Mouse (Mus musculus): Measurements from ENCODE around the gene Brap. TPM values are rescaled to one million over a fixed set of nuclear protein-coding genes. Genes with fewer than 3 reads are reported as not detected.
"Not testable (repeated sequence)": the region's sequence is repeated elsewhere in the genome, so short reads cannot be mapped to it uniquely, and the experiment has no call there.

Brap gene
- polyA plus RNA-seq, 1 experiment from 2014 or later, result 22.7 TPM

GRCm38 (mm10) chr5:121690482-121691211 lies 30.3 kb downstream of the Brap start:
- Histone ChIP-seq H3K4me3 (ENCODE audit: low read depth, low read length) (no peak overlapping the region), H3K27ac (ENCODE audit: low read length) (peak overlapping the region; percentile 80), H3K9me3 (replicated peaks; ENCODE audit: control insufficient read depth, low read length) (no peaks in the 10 kb centered on the region), H3K36me3 (ENCODE audit: control insufficient read depth, insufficient read depth) (peaks cover 11% of the 10 kb centered on the region), H3K4me1 (ENCODE audit: control insufficient read depth, low read depth, low read length) (no peaks in the 10 kb centered on the region; the same call in 1 of the 2 replicates), H3K9ac (ENCODE audit: low read depth, low read length) (no peak overlapping the region), H3K4me2 (ENCODE audit: low read depth, low read length) (no peak overlapping the region), H3K27me3 (ENCODE audit: control insufficient read depth, insufficient read depth, low read depth, low read length) (no peaks in the 10 kb centered on the region)
- peak; percentile 80 for ATAC-seq (ENCODE audit: low read depth)
- WGBS (ENCODE audit: insufficient replicate concordance), result 60% methylated on average over 7 of the region's 7 CpGs

- not testable (repeated sequence) for ATAC-seq (ENCODE audit: low read depth); H3K9me3 ChIP-seq (replicated peaks; ENCODE audit: control insufficient read depth, low read length); H3K9ac ChIP-seq (ENCODE audit: low read depth, low read length); H3K4me3 ChIP-seq (ENCODE audit: low read depth, low read length); H3K36me3 ChIP-seq (ENCODE audit: control insufficient read depth, insufficient read depth); H3K4me1 ChIP-seq (ENCODE audit: control insufficient read depth, low read depth, low read length); H3K27me3 ChIP-seq (ENCODE audit: control insufficient read depth, insufficient read depth, low read depth, low read length); H3K4me2 ChIP-seq (ENCODE audit: low read depth, low read length)
- WGBS (ENCODE audit: insufficient replicate concordance), result 74% methylated on average over 7 of the region's 7 CpGs
- H3K27ac ChIP-seq (ENCODE audit: low read length), result peak overlapping the region; percentile 5; the same call in 1 of the 2 replicates
Measured at GRCm38 (mm10) chr5:121691436-121691835, 31.1 kb downstream of the Brap start.

- Histone ChIP-seq H3K9ac (ENCODE audit: low read depth, low read length) (no peak overlapping the region), H3K4me3 (ENCODE audit: low read depth, low read length) (no peak overlapping the region), H3K27me3 (ENCODE audit: control insufficient read depth, insufficient read depth, low read depth, low read length) (no peaks in the 10 kb centered on the region), H3K36me3 (ENCODE audit: control insufficient read depth, insufficient read depth) (no peaks in the 10 kb centered on the region), H3K9me3 (replicated peaks; ENCODE audit: control insufficient read depth, low read length) (no peaks in the 10 kb centered on the region), H3K27ac (ENCODE audit: low read length) (no peak overlapping the region), H3K4me1 (ENCODE audit: control insufficient read depth, low read depth, low read length) (no peaks in the 10 kb centered on the region), H3K4me2 (ENCODE audit: low read depth, low read length) (no peak overlapping the region)
- no peak for ATAC-seq (ENCODE audit: low read depth)
- WGBS (ENCODE audit: insufficient replicate concordance), result 78% methylated on average over 4 of the region's 4 CpGs
Measured at GRCm38 (mm10) chr5:121692897-121693296, 32.5 kb downstream of the Brap start.

- no peak for ATAC-seq (ENCODE audit: low read depth)
- Histone ChIP-seq H3K4me3 (ENCODE audit: low read depth, low read length) (no peak overlapping the region), H3K27ac (ENCODE audit: low read length) (no peak overlapping the region), H3K4me1 (ENCODE audit: control insufficient read depth, low read depth, low read length) (peaks cover 18% of the 10 kb centered on the region), H3K36me3 (ENCODE audit: control insufficient read depth, insufficient read depth) (no peaks in the 10 kb centered on the region), H3K9me3 (replicated peaks; ENCODE audit: control insufficient read depth, low read length) (no peaks in the 10 kb centered on the region), H3K9ac (ENCODE audit: low read depth, low read length) (no peak overlapping the region), H3K4me2 (ENCODE audit: low read depth, low read length) (no peak overlapping the region), H3K27me3 (ENCODE audit: control insufficient read depth, insufficient read depth, low read depth, low read length) (no peaks in the 10 kb centered on the region)
- 73% methylated on average over 6 of the region's 6 CpGs for WGBS (ENCODE audit: insufficient replicate concordance)
Measured at GRCm38 (mm10) chr5:121696761-121697160, 36.4 kb downstream of the Brap start.

GRCm38 (mm10) chr5:121699891-121700290 lies 39.5 kb downstream of the Brap start:
- peaks cover 34% of the 10 kb centered on the region for H3K4me1 ChIP-seq (ENCODE audit: control insufficient read depth, low read depth, low read length)
- peak overlapping the region; percentile 41; the same call in 1 of the 2 replicates for H3K9ac ChIP-seq (ENCODE audit: low read depth, low read length)
- H3K4me3 ChIP-seq (ENCODE audit: low read depth, low read length), result no peak overlapping the region
- WGBS (ENCODE audit: insufficient replicate concordance), result 47% methylated on average over 5 of the region's 5 CpGs
- H3K36me3 ChIP-seq (ENCODE audit: control insufficient read depth, insufficient read depth), result no peaks in the 10 kb centered on the region
- H3K27ac ChIP-seq (ENCODE audit: low read length), result peak overlapping the region; percentile 91
- ATAC-seq (ENCODE audit: low read depth), result peak; percentile 68
- H3K27me3 ChIP-seq (ENCODE audit: control insufficient read depth, insufficient read depth, low read depth, low read length), result no peaks in the 10 kb centered on the region
- H3K9me3 ChIP-seq (replicated peaks; ENCODE audit: control insufficient read depth, low read length), result no peaks in the 10 kb centered on the region
- H3K4me2 ChIP-seq (ENCODE audit: low read depth, low read length), result no peak overlapping the region

GRCm38 (mm10) chr5:121700496-121700895 lies 40.1 kb downstream of the Brap start:
- ATAC-seq (ENCODE audit: low read depth), result no peak
- Histone ChIP-seq H3K27ac (ENCODE audit: low read length) (peak overlapping the region; percentile 91), H3K36me3 (ENCODE audit: control insufficient read depth, insufficient read depth) (no peaks in the 10 kb centered on the region), H3K4me1 (ENCODE audit: control insufficient read depth, low read depth, low read length) (peaks cover 38% of the 10 kb centered on the region), H3K4me2 (ENCODE audit: low read depth, low read length) (no peak overlapping the region), H3K4me3 (ENCODE audit: low read depth, low read length) (no peak overlapping the region), H3K27me3 (ENCODE audit: control insufficient read depth, insufficient read depth, low read depth, low read length) (no peaks in the 10 kb centered on the region), H3K9me3 (replicated peaks; ENCODE audit: control insufficient read depth, low read length) (no peaks in the 10 kb centered on the region), H3K9ac (ENCODE audit: low read depth, low read length) (peak overlapping the region; percentile 41)
- 49% methylated on average over 11 of the region's 11 CpGs for WGBS (ENCODE audit: insufficient replicate concordance)

- peak overlapping the region; percentile 97 for H3K27ac ChIP-seq (ENCODE audit: low read length)
- H3K36me3 ChIP-seq (ENCODE audit: control insufficient read depth, insufficient read depth), result no peaks in the 10 kb centered on the region
- peak overlapping the region; percentile 68 for H3K4me2 ChIP-seq (ENCODE audit: low read depth, low read length)
- H3K4me3 ChIP-seq (ENCODE audit: low read depth, low read length), result peak overlapping the region; percentile 33
- no peaks in the 10 kb centered on the region for H3K9me3 ChIP-seq (replicated peaks; ENCODE audit: control insufficient read depth, low read length)
- no peaks in the 10 kb centered on the region for H3K27me3 ChIP-seq (ENCODE audit: control insufficient read depth, insufficient read depth, low read depth, low read length)
- H3K4me1 ChIP-seq (ENCODE audit: control insufficient read depth, low read depth, low read length), result peaks cover 38% of the 10 kb centered on the region
- 21% methylated on average over 8 of the region's 8 CpGs for WGBS (ENCODE audit: insufficient replicate concordance)
- peak overlapping the region; percentile 62 for H3K9ac ChIP-seq (ENCODE audit: low read depth, low read length)
- ATAC-seq (ENCODE audit: low read depth), result peak; percentile 89
Measured at GRCm38 (mm10) chr5:121701111-121701769, 40.9 kb downstream of the Brap start.

- no peak overlapping the region for H3K27ac ChIP-seq (ENCODE audit: low read length)
- H3K4me2 ChIP-seq (ENCODE audit: low read depth, low read length), result no peak overlapping the region
- H3K9ac ChIP-seq (ENCODE audit: low read depth, low read length), result no peak overlapping the region
- no peaks in the 10 kb centered on the region for H3K27me3 ChIP-seq (ENCODE audit: control insufficient read depth, insufficient read depth, low read depth, low read length)
- no peaks in the 10 kb centered on the region for H3K36me3 ChIP-seq (ENCODE audit: control insufficient read depth, insufficient read depth)
- WGBS (ENCODE audit: insufficient replicate concordance), result 52% methylated on average over 1 of the region's 1 CpGs
- ATAC-seq (ENCODE audit: low read depth), result no peak
- H3K4me1 ChIP-seq (ENCODE audit: control insufficient read depth, low read depth, low read length), result peaks cover 38% of the 10 kb centered on the region
- H3K9me3 ChIP-seq (replicated peaks; ENCODE audit: control insufficient read depth, low read length), result no peaks in the 10 kb centered on the region
- H3K4me3 ChIP-seq (ENCODE audit: low read depth, low read length), result no peak overlapping the region
Measured at GRCm38 (mm10) chr5:121703341-121703740, 43.0 kb downstream of the Brap start.

Measured in liver, embryonic 16.5 days (tissue).